Mouse (Mus musculus) kidney, adult 2 months (tissue): ENCODE measurements around the gene Rarb. TPM values are rescaled to one million over a fixed set of nuclear protein-coding genes. Genes with fewer than 3 reads are reported as not detected.
A peak's percentile ranks its signal among the peaks of the same experiment; 100 is the strongest.

Source experiments
- DNase-seq: peaks from one replicate; pipeline ENCODE4 v3.0.0; 2021
- H3K27ac ChIP-seq: fragments of 200-500 bp; 2 replicates; pipeline ENCODE4 v1.5.1; 2012; ENCODE audit warnings: low read depth, low read length, control low read depth, inconsistent platforms; ENCODE audit not compliant: insufficient read depth
- H3K27me3 ChIP-seq: fragments of 200-500 bp; replicated peaks from 2 replicates; pipeline ENCODE4 v1.6.1; 2012; ENCODE audit warnings: mild to moderate bottlenecking, moderate library complexity, low read length, inconsistent platforms; ENCODE audit not compliant: control insufficient read depth, insufficient read depth
- H3K36me3 ChIP-seq: fragments of 200-500 bp; 2 replicates; pipeline ENCODE4 v1.6.1; 2012; ENCODE audit warnings: mild to moderate bottlenecking, moderate library complexity, low read length, inconsistent platforms; ENCODE audit not compliant: control insufficient read depth, insufficient read depth
- H3K4me1 ChIP-seq: fragments of 200-500 bp; 2 replicates; pipeline ENCODE4 v1.6.1; 2011; ENCODE audit warnings: low read length; ENCODE audit not compliant: control insufficient read depth, insufficient read depth
- H3K4me3 ChIP-seq: fragments of 200-500 bp; 2 replicates; pipeline ENCODE4 v1.5.1; 2011; ENCODE audit warnings: mild to moderate bottlenecking, low read depth, low read length, control low read depth; ENCODE audit not compliant: insufficient read depth
- CTCF ChIP-seq: fragments of 200-500 bp; conservative IDR thresholded peaks from 2 replicates; pipeline ENCODE4 v1.5.1; 2011; ENCODE audit warnings: low read depth, mild to moderate bottlenecking, control low read depth, low read length, moderate library complexity, mixed read lengths; ENCODE audit not compliant: insufficient read depth, insufficient read length
- POLR2A ChIP-seq: fragments of 200-500 bp; IDR thresholded peaks from one replicate; pipeline ENCODE4 v1.6.1; 2011; ENCODE audit warnings: low read depth, low read length, control low read depth
- WGBS: fragments of 180-500 bp; shearing (Covaris S2); methylation state at CpG from one replicate; pipeline ENCODE4 v1.1.7; 2018; 5-methylcytosine and 5-hydroxymethylcytosine counted together
- polyA plus RNA-seq: library from polyadenylated mRNA; depleted of rRNA; stranded (reverse); fragments of >200 nt; gene quantifications from 2 replicates; pipeline ENCODE4 v1.2.3, GENCODE M21; 2012

The Rarb gene
- polyA plus RNA-seq, 1 experiment = 7.5 TPM

- no peaks in the 10 kb centered on the region for H3K27me3 ChIP-seq
- no peak for DNase-seq
- no peak overlapping the region for H3K27ac ChIP-seq
- 90% methylated on average over 6 of the region's 6 CpGs for WGBS
- H3K36me3 ChIP-seq = no peaks in the 10 kb centered on the region
- TF ChIP-seq CTCF (no peak), POLR2A (no peak)
- H3K4me1 ChIP-seq = peaks cover 5% of the 10 kb centered on the region; the same call in 1 of the 2 replicates
- H3K4me3 ChIP-seq = no peak overlapping the region
Observed at GRCm38 (mm10) chr14:16561496-16562170, 257.3 kb downstream of the Rarb start.

- no peak for TF ChIP-seq CTCF
- TF ChIP-seq POLR2A = no peak
- WGBS = 26% methylated on average over 12 of the region's 12 CpGs
- H3K4me3 ChIP-seq = no peak overlapping the region
- H3K27ac ChIP-seq = no peak overlapping the region; the same call in 1 of the 2 replicates
- H3K27me3 ChIP-seq = no peaks in the 10 kb centered on the region
- peaks cover 5% of the 10 kb centered on the region; the same call in 1 of the 2 replicates for H3K4me1 ChIP-seq
- H3K36me3 ChIP-seq = no peaks in the 10 kb centered on the region
- no peak for DNase-seq
Observed at GRCm38 (mm10) chr14:16559294-16560217, 259.4 kb downstream of the Rarb start.

- no peak overlapping the region for H3K4me3 ChIP-seq
- no peak overlapping the region for H3K27ac ChIP-seq
- TF ChIP-seq CTCF = no peak
- TF ChIP-seq POLR2A = no peak
- no peaks in the 10 kb centered on the region for H3K27me3 ChIP-seq
- H3K36me3 ChIP-seq = no peaks in the 10 kb centered on the region
- DNase-seq = no peak
- WGBS = 93% methylated on average over 2 of the region's 2 CpGs
- peaks cover 8% of the 10 kb centered on the region for H3K4me1 ChIP-seq
Observed at GRCm38 (mm10) chr14:16558033-16558432, 260.9 kb downstream of the Rarb start.

GRCm38 (mm10) chr14:16554643-16555459 is 264.1 kb downstream of the Rarb start:
- TF ChIP-seq POLR2A = no peak
- no peak for TF ChIP-seq CTCF
- no peaks in the 10 kb centered on the region for H3K27me3 ChIP-seq
- peak overlapping the region; percentile 50 for H3K27ac ChIP-seq
- no peaks in the 10 kb centered on the region for H3K36me3 ChIP-seq
- peaks cover 4% of the 10 kb centered on the region for H3K4me1 ChIP-seq
- H3K4me3 ChIP-seq = no peak overlapping the region
- peak; percentile 70 for DNase-seq
- 31% methylated on average over 12 of the region's 12 CpGs for WGBS

GRCm38 (mm10) chr14:16554319-16554642 is 264.7 kb downstream of the Rarb start:
- H3K27ac ChIP-seq = peak overlapping the region; percentile 50; the same call in 1 of the 2 replicates
- H3K4me1 ChIP-seq = peaks cover 3% of the 10 kb centered on the region; the same call in 1 of the 2 replicates
- no peak overlapping the region for H3K4me3 ChIP-seq
- no peaks in the 10 kb centered on the region for H3K27me3 ChIP-seq
- 42% methylated on average over 1 of the region's 1 CpGs for WGBS
- TF ChIP-seq CTCF (no peak), POLR2A (no peak)
- H3K36me3 ChIP-seq = no peaks in the 10 kb centered on the region
- no peak for DNase-seq

GRCm38 (mm10) chr14:16552293-16552692 is 266.7 kb downstream of the Rarb start:
- WGBS = 92% methylated on average over 1 of the region's 1 CpGs
- Histone ChIP-seq H3K27ac (no peak overlapping the region), H3K4me1 (peaks cover 3% of the 10 kb centered on the region; the same call in 1 of the 2 replicates), H3K27me3 (no peaks in the 10 kb centered on the region), H3K4me3 (no peak overlapping the region), H3K36me3 (no peaks in the 10 kb centered on the region)
- DNase-seq = no peak
- TF ChIP-seq CTCF (no peak), POLR2A (no peak)

GRCm38 (mm10) chr14:16551843-16552242 is 267.1 kb downstream of the Rarb start:
- no peaks in the 10 kb centered on the region for H3K36me3 ChIP-seq
- no peak overlapping the region for H3K27ac ChIP-seq
- no peak for DNase-seq
- TF ChIP-seq POLR2A = no peak
- TF ChIP-seq CTCF = no peak
- H3K4me3 ChIP-seq = no peak overlapping the region
- no peaks in the 10 kb centered on the region for H3K27me3 ChIP-seq
- H3K4me1 ChIP-seq = peaks cover 3% of the 10 kb centered on the region; the same call in 1 of the 2 replicates
- 68% methylated on average over 1 of the region's 1 CpGs for WGBS
